Mouse (Mus musculus): ENCODE measurements around the gene Nek6. TPM values are rescaled to one million over a fixed set of nuclear protein-coding genes. Genes with fewer than 3 reads are reported as not detected.

Gene Nek6
- polyA plus RNA-seq, 1 experiment = 3.3 TPM

- Histone ChIP-seq H3K27ac (ENCODE audit: control insufficient read depth, insufficient read depth, low read depth, low read length) (no peak overlapping the region), H3K4me3 (ENCODE audit: control insufficient read depth, low read depth, low read length) (no peak overlapping the region), H3K4me1 (ENCODE audit: control insufficient read depth, insufficient read depth, low read length) (no peaks in the 10 kb centered on the region), H3K27me3 (ENCODE audit: control insufficient read depth, insufficient read depth, low read length) (no peaks in the 10 kb centered on the region), H3K36me3 (ENCODE audit: control insufficient read depth, insufficient read depth, low read length) (peaks cover 3% of the 10 kb centered on the region; the same call in 1 of the 2 replicates)
- TF ChIP-seq CTCF (IDR thresholded peaks at IDR 0.05; ENCODE audit: control insufficient read depth, insufficient read depth, insufficient replicate concordance, low read depth, low read length) (no peak), POLR2A (IDR thresholded peaks at IDR 0.05; ENCODE audit: control insufficient read depth, low read depth, low read length) (no peak)
These were observed 110.2 kb downstream of the Nek6 start for GRCm38 (mm10) chr2:38621610-38622021.

- H3K4me3 ChIP-seq (ENCODE audit: control insufficient read depth, low read depth, low read length) = no peak overlapping the region
These were observed 112.0 kb downstream of the Nek6 start for GRCm38 (mm10) chr2:38623411-38623810.

GRCm38 (mm10) chr2:38623821-38624590 lies 112.6 kb downstream of the Nek6 start:
- Histone ChIP-seq H3K4me3 (ENCODE audit: control insufficient read depth, low read depth, low read length) (no peak overlapping the region), H3K27me3 (ENCODE audit: control insufficient read depth, insufficient read depth, low read length) (no peaks in the 10 kb centered on the region), H3K36me3 (ENCODE audit: control insufficient read depth, insufficient read depth, low read length) (peaks cover 3% of the 10 kb centered on the region; the same call in 1 of the 2 replicates), H3K4me1 (ENCODE audit: control insufficient read depth, insufficient read depth, low read length) (no peaks in the 10 kb centered on the region), H3K27ac (ENCODE audit: control insufficient read depth, insufficient read depth, low read depth, low read length) (no peak overlapping the region)
- no peak for TF ChIP-seq POLR2A (IDR thresholded peaks at IDR 0.05; ENCODE audit: control insufficient read depth, low read depth, low read length)
- TF ChIP-seq CTCF (IDR thresholded peaks at IDR 0.05; ENCODE audit: control insufficient read depth, insufficient read depth, insufficient replicate concordance, low read depth, low read length) = no peak

More at GRCm38 (mm10) chr2:38623411-38623810, 112.0 kb downstream of the Nek6 start:
- TF ChIP-seq CTCF (IDR thresholded peaks at IDR 0.05; ENCODE audit: control insufficient read depth, insufficient read depth, insufficient replicate concordance, low read depth, low read length) (no peak), POLR2A (IDR thresholded peaks at IDR 0.05; ENCODE audit: control insufficient read depth, low read depth, low read length) (no peak)
- Histone ChIP-seq H3K36me3 (ENCODE audit: control insufficient read depth, insufficient read depth, low read length) (peaks cover 3% of the 10 kb centered on the region; the same call in 1 of the 2 replicates), H3K27ac (ENCODE audit: control insufficient read depth, insufficient read depth, low read depth, low read length) (no peak overlapping the region), H3K27me3 (ENCODE audit: control insufficient read depth, insufficient read depth, low read length) (no peaks in the 10 kb centered on the region), H3K4me1 (ENCODE audit: control insufficient read depth, insufficient read depth, low read length) (no peaks in the 10 kb centered on the region)

GRCm38 (mm10) chr2:38628801-38629200 lies 117.4 kb downstream of the Nek6 start:
- H3K27ac ChIP-seq (ENCODE audit: control insufficient read depth, insufficient read depth, low read depth, low read length) = no peak overlapping the region
- no peaks in the 10 kb centered on the region for H3K27me3 ChIP-seq (ENCODE audit: control insufficient read depth, insufficient read depth, low read length)
- no peak overlapping the region for H3K4me3 ChIP-seq (ENCODE audit: control insufficient read depth, low read depth, low read length)
- peaks cover 3% of the 10 kb centered on the region for H3K36me3 ChIP-seq (ENCODE audit: control insufficient read depth, insufficient read depth, low read length)
- TF ChIP-seq POLR2A (IDR thresholded peaks at IDR 0.05; ENCODE audit: control insufficient read depth, low read depth, low read length) (no peak), CTCF (IDR thresholded peaks at IDR 0.05; ENCODE audit: control insufficient read depth, insufficient read depth, insufficient replicate concordance, low read depth, low read length) (no peak)
- no peaks in the 10 kb centered on the region for H3K4me1 ChIP-seq (ENCODE audit: control insufficient read depth, insufficient read depth, low read length)

DNA sequence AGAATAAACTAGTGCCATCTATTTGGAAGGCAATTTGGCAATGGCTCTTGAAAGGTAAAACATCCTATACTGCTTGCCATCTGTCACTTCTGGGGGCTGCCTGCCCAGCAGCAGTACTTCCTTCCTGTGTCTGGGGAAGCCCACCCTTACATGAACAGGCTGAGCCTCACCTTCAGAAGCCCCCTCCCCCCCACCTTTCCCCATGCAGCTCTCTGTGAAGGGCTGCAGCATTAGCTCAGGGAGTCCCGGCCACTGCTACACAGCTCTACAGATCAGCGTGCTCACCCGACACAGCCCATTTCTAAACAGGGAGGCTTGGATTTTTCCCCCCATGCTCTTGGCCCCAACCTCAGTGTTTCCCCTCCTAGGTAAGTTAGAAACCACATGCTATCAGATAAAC lies 118.0 kb downstream of the Nek6 start:
- Histone ChIP-seq H3K36me3 (ENCODE audit: control insufficient read depth, insufficient read depth, low read length) (peaks cover 3% of the 10 kb centered on the region), H3K4me3 (ENCODE audit: control insufficient read depth, low read depth, low read length) (no peak overlapping the region), H3K27ac (ENCODE audit: control insufficient read depth, insufficient read depth, low read depth, low read length) (no peak overlapping the region), H3K27me3 (ENCODE audit: control insufficient read depth, insufficient read depth, low read length) (no peaks in the 10 kb centered on the region), H3K4me1 (ENCODE audit: control insufficient read depth, insufficient read depth, low read length) (no peaks in the 10 kb centered on the region)
- TF ChIP-seq POLR2A (IDR thresholded peaks at IDR 0.05; ENCODE audit: control insufficient read depth, low read depth, low read length) = no peak
- TF ChIP-seq CTCF (IDR thresholded peaks at IDR 0.05; ENCODE audit: control insufficient read depth, insufficient read depth, insufficient replicate concordance, low read depth, low read length) = no peak

- Histone ChIP-seq H3K36me3 (ENCODE audit: control insufficient read depth, insufficient read depth, low read length) (peaks cover 3% of the 10 kb centered on the region), H3K27ac (ENCODE audit: control insufficient read depth, insufficient read depth, low read depth, low read length) (no peak overlapping the region)
- TF ChIP-seq CTCF (IDR thresholded peaks at IDR 0.05; ENCODE audit: control insufficient read depth, insufficient read depth, insufficient replicate concordance, low read depth, low read length) (no peak), POLR2A (IDR thresholded peaks at IDR 0.05; ENCODE audit: control insufficient read depth, low read depth, low read length) (no peak)
These were observed 119.1 kb downstream of the Nek6 start for GRCm38 (mm10) chr2:38630574-38630973.

DNA sequence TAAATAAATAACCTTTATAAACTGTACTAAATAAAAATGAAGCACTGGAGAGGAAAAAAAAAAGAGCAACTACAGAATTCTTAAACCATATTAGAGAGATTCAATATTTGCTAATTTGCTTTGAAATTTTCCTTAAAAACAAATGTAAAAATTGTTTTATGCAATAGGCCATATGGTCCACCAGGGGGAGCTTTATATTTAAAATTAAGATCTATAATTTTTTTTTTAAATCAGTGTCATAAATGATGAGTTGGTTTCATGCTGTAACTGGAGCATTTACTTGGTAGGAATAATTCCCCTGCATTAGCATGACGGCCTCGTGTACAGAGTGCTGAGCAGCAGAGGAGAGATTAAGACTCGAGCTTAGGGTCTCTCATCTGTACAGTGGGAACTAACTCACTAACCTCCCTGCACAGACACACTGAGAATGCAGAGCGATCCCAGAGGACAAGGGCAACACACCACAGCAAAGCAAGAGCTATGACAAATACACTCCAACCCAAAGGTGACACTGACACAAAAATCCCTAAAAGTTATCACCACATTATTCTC lies 126.3 kb downstream of the Nek6 start:
- TF ChIP-seq POLR2A (IDR thresholded peaks at IDR 0.05; ENCODE audit: control insufficient read depth, low read depth, low read length) = no peak
- TF ChIP-seq CTCF (IDR thresholded peaks at IDR 0.05; ENCODE audit: control insufficient read depth, insufficient read depth, insufficient replicate concordance, low read depth, low read length) = no peak
- H3K27ac ChIP-seq (ENCODE audit: control insufficient read depth, insufficient read depth, low read depth, low read length) = no peak overlapping the region
- no peaks in the 10 kb centered on the region for H3K4me1 ChIP-seq (ENCODE audit: control insufficient read depth, insufficient read depth, low read length)
- no peaks in the 10 kb centered on the region; the same call in 1 of the 2 replicates for H3K36me3 ChIP-seq (ENCODE audit: control insufficient read depth, insufficient read depth, low read length)
- no peaks in the 10 kb centered on the region for H3K27me3 ChIP-seq (ENCODE audit: control insufficient read depth, insufficient read depth, low read length)
- H3K4me3 ChIP-seq (ENCODE audit: control insufficient read depth, low read depth, low read length) = no peak overlapping the region

More at GRCm38 (mm10) chr2:38630574-38630973, 119.1 kb downstream of the Nek6 start:
- Histone ChIP-seq H3K4me3 (ENCODE audit: control insufficient read depth, low read depth, low read length) (no peak overlapping the region), H3K4me1 (ENCODE audit: control insufficient read depth, insufficient read depth, low read length) (no peaks in the 10 kb centered on the region), H3K27me3 (ENCODE audit: control insufficient read depth, insufficient read depth, low read length) (no peaks in the 10 kb centered on the region)
